Mouse (Mus musculus) embryo, embryonic 10 days (tissue): ENCODE measurements at regions not wholly inside any gene's neighbourhood (a gene's known extent, or its start where the extent isn't known, plus 50 kb on each side); places are given as distances from the start of the nearest gene placed in this dataset.

Experiments
- DNase-seq: peaks from one replicate; pipeline ENCODE4 v3.0.0-alpha.2; 2015; ENCODE audit warnings: low spot score

DNA sequence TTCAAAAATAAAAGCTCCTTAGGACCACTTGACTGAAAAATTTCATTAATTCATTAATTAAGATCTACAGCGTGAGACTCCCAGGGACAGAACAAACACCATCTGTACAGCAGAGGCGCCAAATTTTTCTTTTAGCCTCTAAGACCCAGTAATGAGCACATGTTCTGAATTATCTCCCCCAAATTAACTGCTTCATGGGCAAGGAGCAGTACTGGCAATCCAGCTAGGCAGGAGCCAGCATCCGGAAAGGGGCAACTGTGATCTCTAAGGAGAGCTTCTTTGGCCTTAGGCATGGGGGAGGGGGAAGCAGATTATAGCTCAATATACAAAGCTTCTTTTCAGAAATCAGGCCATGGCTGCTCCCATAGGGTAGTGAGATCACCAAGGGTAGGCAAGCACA, 278.2 kb upstream of the Castor2 start:
- DNase-seq: peak; percentile 51

DNA sequence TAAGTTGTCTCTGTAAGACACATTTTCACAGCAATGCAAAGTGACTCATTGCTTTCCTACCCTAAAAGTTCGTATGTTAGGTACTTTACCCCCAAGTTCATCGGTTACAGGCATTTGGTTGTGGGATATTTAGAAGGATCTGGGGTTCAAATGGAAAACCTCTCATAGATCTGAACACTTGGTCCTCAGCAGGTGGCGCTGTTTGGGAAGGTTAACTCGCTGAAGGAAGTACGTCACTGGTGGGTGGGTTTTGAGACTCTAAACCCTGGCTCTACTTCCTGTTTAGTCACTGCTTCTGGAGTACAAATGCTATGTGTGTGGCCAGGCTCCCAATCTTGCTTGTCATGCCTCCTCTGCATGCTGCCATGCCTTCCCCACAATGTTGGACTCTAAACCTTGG, 284.0 kb upstream of the Castor2 start:
- DNase-seq: peak; percentile 50

- DNase-seq: no peak
Observed at GRCm38 (mm10) chr5:133814436-133814835, 285.1 kb upstream of the Castor2 start.

- DNase-seq: no peak
Observed at GRCm38 (mm10) chr5:133812216-133812615, 287.3 kb upstream of the Castor2 start.

- DNase-seq: no peak
Observed at GRCm38 (mm10) chr5:133806891-133807290, 292.6 kb upstream of the Castor2 start.

- peak; percentile 21 for DNase-seq
Observed at GRCm38 (mm10) chr5:133802001-133802400, 297.5 kb upstream of the Castor2 start.

DNA sequence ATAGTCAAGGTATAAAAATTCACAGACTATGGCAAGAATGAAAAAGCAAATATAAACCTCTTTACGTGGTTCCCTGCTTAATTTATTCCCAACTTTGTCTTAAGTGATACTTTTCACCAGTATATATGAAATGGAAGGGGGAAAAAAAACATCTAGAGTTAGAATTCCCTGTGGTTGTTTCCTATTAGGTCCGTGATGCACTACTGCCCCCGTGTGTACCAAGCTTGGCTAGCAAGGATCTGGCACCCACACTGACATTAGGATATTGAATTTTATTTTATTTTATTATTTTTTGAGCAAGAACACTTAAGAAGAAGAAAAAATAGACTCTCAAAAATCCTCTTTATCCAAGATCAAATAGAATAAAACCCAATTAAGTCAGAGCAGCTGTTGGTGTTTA, 303.9 kb upstream of the Castor2 start:
- DNase-seq: peak; percentile 55

- DNase-seq: no peak
Observed at GRCm38 (mm10) chr5:133790726-133791125, 308.8 kb upstream of the Castor2 start.

GRCm38 (mm10) chr5:133788006-133788405, 311.5 kb upstream of the Castor2 start:
- no peak for DNase-seq

DNA sequence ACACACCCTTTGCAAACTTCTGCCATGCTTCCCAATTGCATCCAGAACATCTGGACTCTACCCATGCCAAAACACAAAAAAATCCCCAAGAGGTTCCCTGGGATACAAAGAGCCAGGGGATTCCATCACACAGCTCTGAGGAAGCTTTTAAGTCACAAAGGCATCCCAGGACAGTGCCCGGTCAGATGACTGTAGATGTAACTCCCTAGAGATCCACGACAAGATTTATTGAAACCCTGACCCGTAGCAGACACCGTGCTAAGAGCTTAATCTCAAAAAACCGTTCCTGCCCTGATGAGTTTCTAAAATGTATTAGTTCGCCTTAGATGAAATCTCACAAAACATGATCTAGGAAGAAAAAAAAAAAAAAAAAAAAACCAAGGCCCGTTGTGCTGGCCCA, 312.0 kb upstream of the Castor2 start:
- DNase-seq: no peak

DNA sequence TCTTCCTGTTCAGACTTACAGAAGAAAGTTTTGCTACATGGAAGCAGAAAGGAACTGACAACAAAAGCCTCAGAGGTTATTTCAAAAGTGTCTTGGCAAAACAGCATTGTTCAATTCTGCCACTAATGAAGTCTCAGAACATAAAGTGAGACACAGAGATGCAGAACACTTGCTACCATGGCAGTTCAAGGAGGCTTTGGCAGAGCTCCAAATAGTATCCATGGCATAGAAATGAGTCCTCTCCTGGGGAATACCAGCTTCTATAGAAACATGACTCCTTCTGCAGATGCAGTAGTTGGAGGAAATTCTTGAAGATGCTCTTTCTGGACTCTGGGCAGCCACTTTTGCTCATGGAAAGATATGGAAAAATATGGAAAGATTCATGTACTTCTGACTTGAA, 322.9 kb upstream of the Castor2 start:
- no peak for DNase-seq

GRCm38 (mm10) chr5:133774116-133774515, 325.4 kb upstream of the Castor2 start:
- no peak for DNase-seq

DNA sequence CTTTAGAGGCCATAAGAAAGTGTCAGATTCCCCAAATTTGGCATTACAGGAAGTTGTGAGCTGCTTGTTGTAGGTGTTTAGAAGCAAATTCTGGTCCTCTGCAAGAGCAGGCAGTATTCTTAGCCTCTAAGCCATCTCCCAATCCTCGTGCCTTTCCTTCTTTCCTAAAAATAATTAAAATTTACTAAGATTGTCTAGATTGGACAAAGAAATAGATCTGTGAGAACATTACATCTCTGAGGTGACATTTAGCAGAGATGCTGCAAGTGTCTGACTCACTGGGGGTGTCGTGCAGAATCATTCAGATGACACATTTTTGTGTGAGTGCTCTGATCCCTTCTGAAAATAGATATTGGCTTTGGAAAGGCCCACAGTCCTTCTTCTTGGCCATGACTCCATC, 330.7 kb upstream of the Castor2 start:
- no peak for DNase-seq

DNA sequence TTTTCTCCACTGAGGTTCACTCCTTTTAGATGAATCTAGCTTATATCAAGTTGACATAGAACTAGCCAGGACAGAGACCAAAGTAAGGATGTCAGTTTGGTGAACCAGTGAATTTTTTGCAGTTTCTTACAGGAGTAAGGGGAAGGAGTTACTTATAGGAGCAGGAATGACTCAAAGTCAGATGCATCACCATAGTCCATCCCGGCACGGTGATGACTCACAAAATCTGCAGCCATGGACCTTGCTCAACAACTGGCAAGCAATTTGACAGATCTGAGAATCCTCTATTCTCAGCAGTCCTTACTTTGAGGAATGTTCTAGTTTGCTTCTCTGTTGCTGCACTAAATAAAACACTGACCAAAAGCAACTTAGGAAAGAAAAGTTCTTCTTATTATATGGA, 341.7 kb upstream of the Castor2 start:
- no peak for DNase-seq

DNA sequence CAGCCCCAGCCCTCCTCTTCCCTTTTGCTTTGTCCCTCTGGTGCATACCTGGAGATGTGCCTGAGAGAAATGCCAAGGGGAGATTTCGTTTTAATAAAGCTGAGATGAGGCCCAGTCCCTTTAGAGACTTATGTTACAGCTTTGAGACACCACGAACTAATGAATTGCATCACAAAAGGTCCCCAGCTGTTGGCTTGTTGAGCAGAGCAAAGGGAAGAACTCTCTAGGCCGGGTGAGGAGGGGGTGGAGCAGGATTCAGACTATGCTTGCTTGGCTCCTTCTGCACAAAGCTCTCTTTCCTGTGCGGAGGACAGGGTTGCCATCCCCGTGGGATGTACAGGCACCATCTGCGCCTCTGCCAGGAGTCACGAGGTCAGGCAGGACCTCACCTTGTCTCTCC, 345.3 kb upstream of the Castor2 start:
- DNase-seq: no peak

- no peak for DNase-seq
Observed at GRCm38 (mm10) chr5:133753461-133754160, 345.9 kb upstream of the Castor2 start.

GRCm38 (mm10) chr5:133746960-133747359, 352.6 kb upstream of the Castor2 start:
- DNase-seq: no peak

- no peak for DNase-seq
Observed at GRCm38 (mm10) chr5:133746411-133746810, 353.1 kb upstream of the Castor2 start.

- DNase-seq: no peak
Observed at GRCm38 (mm10) chr5:133744136-133744535, 355.4 kb upstream of the Castor2 start.

DNA sequence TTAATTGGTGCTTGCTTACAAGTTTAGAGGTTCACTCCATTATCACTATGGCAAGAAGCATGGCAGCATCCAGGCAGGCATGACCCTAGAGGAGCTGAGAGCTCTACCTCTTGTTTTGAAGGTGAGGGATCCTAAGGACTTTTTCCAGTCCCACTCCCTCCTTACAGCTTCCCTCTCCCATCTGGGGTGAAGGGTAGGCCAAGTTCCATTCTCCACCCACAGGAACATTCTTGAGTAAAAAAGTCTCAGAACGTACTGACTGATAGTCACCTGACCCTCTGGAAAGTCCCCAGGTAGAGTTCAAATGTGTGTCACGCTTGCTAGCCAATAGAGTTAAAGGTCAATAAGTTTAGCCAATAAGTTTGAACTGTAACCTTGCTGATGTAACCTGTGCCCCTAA, 355.9 kb upstream of the Castor2 start:
- DNase-seq: no peak

- DNase-seq: no peak
Observed at GRCm38 (mm10) chr5:133731871-133732270, 367.6 kb upstream of the Castor2 start.

DNA sequence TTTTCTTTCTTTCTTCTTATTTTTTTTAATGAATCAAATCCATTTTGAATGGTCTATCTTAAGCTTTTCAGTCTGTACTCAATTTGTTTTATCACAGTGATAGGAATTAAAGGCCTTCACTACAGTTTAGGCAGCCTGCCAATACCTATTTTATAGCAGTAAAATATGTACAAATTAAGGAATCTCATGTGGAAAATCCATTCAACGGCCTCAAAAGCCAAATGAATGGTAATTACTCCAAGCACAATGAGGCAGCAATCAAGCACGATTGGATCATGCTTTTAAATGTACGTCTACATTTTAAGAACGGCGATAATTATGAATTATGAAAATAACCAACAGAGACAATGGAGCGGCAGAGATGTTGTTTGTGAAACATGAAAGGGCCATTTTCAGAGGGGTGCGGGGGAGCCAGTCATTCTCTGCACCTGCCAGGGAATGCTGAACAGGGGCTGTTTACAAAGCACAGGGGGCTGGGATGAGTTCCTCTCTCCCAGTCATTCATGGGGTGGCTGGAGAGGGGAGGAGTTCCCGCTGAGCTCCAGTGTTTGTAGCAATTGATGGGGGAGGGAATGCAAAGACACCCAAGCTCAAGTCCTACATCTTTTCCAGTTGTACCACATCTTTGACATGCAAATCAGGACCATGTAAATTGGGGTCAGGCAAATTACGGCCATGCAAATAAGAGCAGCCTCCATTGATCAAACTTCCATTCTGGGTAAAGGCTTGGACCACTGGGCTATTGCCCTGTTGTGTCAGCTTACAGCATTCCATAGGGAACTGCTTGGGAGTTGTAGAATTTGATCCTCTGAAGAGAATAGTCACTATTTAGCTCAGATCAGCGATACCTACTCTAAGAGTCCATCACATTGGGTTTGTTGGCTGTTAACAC, 381.1 kb upstream of the Castor2 start:
- DNase-seq: no peak

GRCm38 (mm10) chr5:133715830-133716229, 383.7 kb upstream of the Castor2 start:
- DNase-seq: no peak
